Mouse (Mus musculus) megakaryocyte, embryonic 14.5 days (primary cell): ENCODE results near the gene Acer3.

Experiments
- FLI1 ChIP-seq: IDR thresholded peaks from 2 replicates; pipeline ENCODE4 v1.6.1; 2012; ENCODE audit warnings: low read length, inconsistent platforms, mixed read lengths
- GATA1 ChIP-seq: IDR thresholded peaks from 3 replicates; pipeline ENCODE4 v1.6.1; 2012; ENCODE audit warnings: mixed read lengths, low read length, inconsistent platforms, borderline replicate concordance

DNA sequence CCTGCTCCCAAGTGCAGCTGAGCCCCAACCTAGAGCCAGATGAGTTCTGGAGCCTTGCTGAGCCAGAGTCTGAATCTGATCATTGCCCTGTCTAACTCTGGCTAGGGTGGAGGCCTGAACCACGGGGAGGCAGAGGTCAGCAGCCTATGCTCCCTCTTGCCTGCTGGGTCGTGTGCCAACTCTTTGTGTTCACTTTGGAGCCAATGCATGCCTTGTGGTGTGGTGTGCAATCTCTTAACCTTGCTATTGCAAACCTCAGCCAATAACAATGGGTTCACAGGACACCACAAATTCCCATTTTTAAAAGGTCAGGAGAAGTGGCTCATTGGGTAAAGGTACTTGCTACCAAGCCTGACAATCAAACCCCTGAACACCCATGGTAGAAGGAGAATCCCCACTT, 4.4 kb downstream of the Acer3 start:
- TF ChIP-seq GATA1 (no peak), FLI1 (no peak)
